Mouse (Mus musculus) activated CD4-positive, CD25-positive, alpha-beta regulatory T cell (primary cell): Measurements from ENCODE around the gene Mpig6b. TPM values are rescaled to one million over a fixed set of nuclear protein-coding genes. Genes with fewer than 3 reads are reported as not detected.

ENCODE experiments used
- polyA plus RNA-seq, 2 experiments: library from polyadenylated mRNA; unstranded; fragments of 100-300 nt; shearing (Covaris generic); gene quantifications; one replicate each; pipeline ENCODE4 v1.2.1; 2017

The Mpig6b gene
- polyA plus RNA-seq, 2 experiments from 2014 or later: not detected

Other genes starting within 250 kb of the Mpig6b start
- 10 to 100 TPM; 37.4 to 47.4 TPM for gene Stk19, start 229.2 kb downstream of the Mpig6b start, polyA plus RNA-seq
- gene Dxo, start 229.2 kb downstream of the Mpig6b start, polyA plus RNA-seq: 10 to 100 TPM; 47.0 to 49.6 TPM
- 100 to 1,000 TPM in 1 of 2 experiments, 10 to 100 TPM in 1; 81.8 to 107 TPM for gene Skiv2l, start 216.0 kb downstream of the Mpig6b start, polyA plus RNA-seq
- 10 to 100 TPM; 37.9 to 46.0 TPM for gene Nelfe, start 215.8 kb downstream of the Mpig6b start, polyA plus RNA-seq
- gene Cfb, start 203.7 kb downstream of the Mpig6b start, polyA plus RNA-seq: 1 to 10 TPM; 1.8 to 8.9 TPM
- under 1 TPM; 0.16 to 0.74 TPM for gene Zbtb12, start 186.7 kb downstream of the Mpig6b start, polyA plus RNA-seq
- not detected for gene Gm20547, start 184.1 kb downstream of the Mpig6b start, polyA plus RNA-seq
- 1 to 10 TPM; 1.6 to 4.0 TPM for gene C2, start 167.9 kb downstream of the Mpig6b start, polyA plus RNA-seq
- 10 to 100 TPM; 60.3 to 72.7 TPM for gene Ehmt2, start 167.7 kb downstream of the Mpig6b start, polyA plus RNA-seq
- gene Slc44a4, start 151.7 kb downstream of the Mpig6b start, polyA plus RNA-seq: not detected
- 10 to 100 TPM; 55.1 to 60.0 TPM for gene Neu1, start 134.9 kb downstream of the Mpig6b start, polyA plus RNA-seq
- gene Hspa1b, start 106.9 kb downstream of the Mpig6b start, polyA plus RNA-seq: 10 to 100 TPM in 1 of 2 experiments, under 1 TPM in 1; 0.70 to 78.1 TPM
- gene Gm20481, start 96.3 kb downstream of the Mpig6b start, polyA plus RNA-seq: 1 to 10 TPM in 1 of 2 experiments, not detected in 1; 2.5 TPM
- 10 to 100 TPM in 1 of 2 experiments, not detected in 1; 18.3 TPM for gene Hspa1a, start 94.0 kb downstream of the Mpig6b start, polyA plus RNA-seq
- gene Hspa1l, start 93.5 kb downstream of the Mpig6b start, polyA plus RNA-seq: under 1 TPM; 0.27 to 0.50 TPM
- gene Lsm2, start 84.3 kb downstream of the Mpig6b start, polyA plus RNA-seq: 10 to 100 TPM; 79.0 to 93.1 TPM
- gene Vars, start 65.2 kb downstream of the Mpig6b start, polyA plus RNA-seq: 100 to 1,000 TPM; 126 to 153 TPM
- gene Vwa7, start 49.6 kb downstream of the Mpig6b start, polyA plus RNA-seq: under 1 TPM in 1 of 2 experiments, not detected in 1; 0.52 TPM
- under 1 TPM; 0.36 to 0.48 TPM for gene Sapcd1, start 38.2 kb downstream of the Mpig6b start, polyA plus RNA-seq
- 1 to 10 TPM in 1 of 2 experiments, under 1 TPM in 1; 0.87 to 2.6 TPM for gene Msh5, start 19.4 kb downstream of the Mpig6b start, polyA plus RNA-seq
- 100 to 1,000 TPM; 647 to 661 TPM for gene Clic1, start 16.2 kb downstream of the Mpig6b start, polyA plus RNA-seq
- gene Ddah2, start 7.1 kb downstream of the Mpig6b start, polyA plus RNA-seq: 1 to 10 TPM in 1 of 2 experiments, under 1 TPM in 1; 0.83 to 2.7 TPM
- not detected for gene Ly6g6c, start 796 bp downstream of the Mpig6b start, polyA plus RNA-seq
- gene Ly6g6e, start 10.7 kb upstream of the Mpig6b start, polyA plus RNA-seq: under 1 TPM in 1 of 2 experiments, not detected in 1; 0.15 TPM
- gene Ly6g6d, start 11.9 kb upstream of the Mpig6b start, polyA plus RNA-seq: not detected
- under 1 TPM in 1 of 2 experiments, not detected in 1; 0.26 TPM for gene Ly6g6f, start 19.4 kb upstream of the Mpig6b start, polyA plus RNA-seq
- 10 to 100 TPM; 59.7 to 60.5 TPM for gene Abhd16a, start 23.1 kb upstream of the Mpig6b start, polyA plus RNA-seq
- under 1 TPM in 1 of 2 experiments, not detected in 1; 0.36 TPM for gene Ly6g5c, start 42.1 kb upstream of the Mpig6b start, polyA plus RNA-seq
- gene Ly6g5b, start 49.2 kb upstream of the Mpig6b start, polyA plus RNA-seq: 1 to 10 TPM; 3.4 to 9.5 TPM
- 10 to 100 TPM; 53.8 to 59.4 TPM for gene Gpank1, start 55.3 kb upstream of the Mpig6b start, polyA plus RNA-seq
- 100 to 1,000 TPM; 351 to 388 TPM for gene Csnk2b, start 55.9 kb upstream of the Mpig6b start, polyA plus RNA-seq
- gene D17H6S53E, start 60.2 kb upstream of the Mpig6b start, polyA plus RNA-seq: 1 to 10 TPM in 1 of 2 experiments, under 1 TPM in 1; 0.88 to 2.4 TPM
- under 1 TPM; 0.28 to 0.37 TPM for gene Apom, start 65.9 kb upstream of the Mpig6b start, polyA plus RNA-seq
- gene Bag6, start 69.0 kb upstream of the Mpig6b start, polyA plus RNA-seq: 10 to 100 TPM; 61.6 to 63.2 TPM
- 10 to 100 TPM; 33.4 to 33.5 TPM for gene Prrc2a, start 98.7 kb upstream of the Mpig6b start, polyA plus RNA-seq
- gene Aif1, start 109.9 kb upstream of the Mpig6b start, polyA plus RNA-seq: 10 to 100 TPM in 1 of 2 experiments, 1 to 10 TPM in 1; 5.5 to 18.3 TPM
- gene Lst1, start 122.3 kb upstream of the Mpig6b start, polyA plus RNA-seq: 10 to 100 TPM in 1 of 2 experiments, 1 to 10 TPM in 1; 8.9 to 14.6 TPM
- 1,000 to 10,000 TPM; 1,461 to 1,672 TPM for gene Ltb, start 128.3 kb upstream of the Mpig6b start, polyA plus RNA-seq
- gene Tnf, start 135.8 kb upstream of the Mpig6b start, polyA plus RNA-seq: 10 to 100 TPM; 27.9 to 30.5 TPM
- gene Lta, start 139.2 kb upstream of the Mpig6b start, polyA plus RNA-seq: 100 to 1,000 TPM in 1 of 2 experiments, 10 to 100 TPM in 1; 94.1 to 110 TPM
- 1 to 10 TPM in 1 of 2 experiments, not detected in 1; 1.2 TPM for gene Gm16181, start 154.7 kb upstream of the Mpig6b start, polyA plus RNA-seq
- 1 to 10 TPM; 4.2 to 9.7 TPM for gene Atp6v1g2, start 167.5 kb upstream of the Mpig6b start, polyA plus RNA-seq
- gene Nfkbil1, start 169.6 kb upstream of the Mpig6b start, polyA plus RNA-seq: 10 to 100 TPM; 20.6 to 22.5 TPM
- 100 to 1,000 TPM; 227 to 243 TPM for gene Ddx39b, start 175.6 kb upstream of the Mpig6b start, polyA plus RNA-seq
- gene H2-D1, start 196.5 kb upstream of the Mpig6b start, polyA plus RNA-seq: 1,000 to 10,000 TPM; 4,556 to 6,565 TPM